Mouse (Mus musculus): ENCODE measurements at regions not wholly inside any gene's neighbourhood (a gene's known extent, or its start where the extent isn't known, plus 50 kb on each side); places are given as distances from the start of the nearest gene placed in this dataset.

GRCm38 (mm10) chr14:115017410-115018153, 74.4 kb upstream of the Gpc5 start:
- peak; percentile 4 for DNase-seq

GRCm38 (mm10) chr14:115028011-115028410, 64.0 kb upstream of the Gpc5 start:
- DNase-seq, result no peak

- DNase-seq, result no peak
These were observed 60.3 kb upstream of the Gpc5 start for GRCm38 (mm10) chr14:115031734-115032133.

- DNase-seq, result no peak
These were observed 58.5 kb upstream of the Gpc5 start for GRCm38 (mm10) chr14:115033375-115033969.

- no peak for DNase-seq
These were observed 57.1 kb upstream of the Gpc5 start for GRCm38 (mm10) chr14:115034718-115035437.

GRCm38 (mm10) chr14:115037086-115037793, 54.8 kb upstream of the Gpc5 start:
- no peak for DNase-seq

- no peak for DNase-seq
These were observed 53.2 kb upstream of the Gpc5 start for GRCm38 (mm10) chr14:115038788-115039187.

GRCm38 (mm10) chr14:115039524-115039923, 52.5 kb upstream of the Gpc5 start:
- DNase-seq, result no peak

GRCm38 (mm10) chr14:115040091-115040571, 51.9 kb upstream of the Gpc5 start:
- DNase-seq, result peak; percentile 45

GRCm38 (mm10) chr14:115040578-115041206, 51.3 kb upstream of the Gpc5 start:
- DNase-seq, result peak; percentile 83

- no peak for DNase-seq
These were observed 50.5 kb upstream of the Gpc5 start for GRCm38 (mm10) chr14:115041336-115042054.

- peak; percentile 78 for DNase-seq
These were observed 49.9 kb upstream of the Gpc5 start for GRCm38 (mm10) chr14:115042055-115042564.
